Mouse (Mus musculus) mesoderm, embryonic 11.5 days (tissue): ENCODE measurements around the gene Casz1.
A peak's percentile ranks its signal among the peaks of the same experiment; 100 is the strongest.

Source experiments
- DNase-seq: peaks from one replicate; pipeline ENCODE4 v3.0.0-alpha.2; 2012; ENCODE audit warnings: low read depth, low spot score

The Casz1 gene

DNA sequence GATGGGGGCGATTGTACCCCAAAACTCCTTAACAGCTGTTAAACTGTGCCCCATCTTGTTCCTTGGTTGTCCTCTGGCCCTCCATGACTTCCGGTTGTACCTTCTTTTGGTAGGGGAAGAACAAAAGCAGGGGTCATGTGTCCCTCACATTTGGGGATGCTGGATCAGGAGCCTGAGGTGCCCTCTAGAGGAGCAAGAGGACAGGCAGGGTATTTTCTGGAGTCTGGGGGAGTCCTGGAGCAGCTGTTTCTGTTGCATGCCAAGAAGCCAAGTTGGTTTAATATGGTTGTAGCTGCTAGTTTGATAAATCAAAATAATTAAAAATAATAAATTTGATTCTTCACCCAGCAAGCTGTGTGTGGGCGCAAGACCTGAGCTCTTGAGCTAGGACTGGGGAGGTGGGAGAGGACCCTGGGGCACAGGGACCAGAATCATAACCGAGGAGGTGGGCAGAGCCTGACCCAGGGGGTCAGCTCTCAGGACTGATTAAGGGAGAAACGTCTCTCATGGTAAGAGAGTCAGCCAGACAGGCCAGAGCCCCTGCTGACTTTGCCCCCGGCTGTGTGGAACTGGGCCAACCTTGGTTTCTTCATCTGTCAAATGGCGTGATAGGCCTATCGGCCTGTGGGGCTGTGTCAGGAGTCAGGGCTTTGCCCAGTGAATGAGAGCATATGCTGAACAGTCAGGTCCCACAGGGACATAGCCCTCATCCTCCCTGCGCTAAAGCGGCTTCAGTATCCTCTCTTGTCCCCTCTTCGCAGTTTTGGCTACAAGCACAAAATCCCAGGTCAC, 74.2 kb downstream of the Casz1 start:
- DNase-seq: no peak

- DNase-seq: no peak
Observed at GRCm38 (mm10) chr4:148878984-148879610, 74.9 kb downstream of the Casz1 start.

DNA sequence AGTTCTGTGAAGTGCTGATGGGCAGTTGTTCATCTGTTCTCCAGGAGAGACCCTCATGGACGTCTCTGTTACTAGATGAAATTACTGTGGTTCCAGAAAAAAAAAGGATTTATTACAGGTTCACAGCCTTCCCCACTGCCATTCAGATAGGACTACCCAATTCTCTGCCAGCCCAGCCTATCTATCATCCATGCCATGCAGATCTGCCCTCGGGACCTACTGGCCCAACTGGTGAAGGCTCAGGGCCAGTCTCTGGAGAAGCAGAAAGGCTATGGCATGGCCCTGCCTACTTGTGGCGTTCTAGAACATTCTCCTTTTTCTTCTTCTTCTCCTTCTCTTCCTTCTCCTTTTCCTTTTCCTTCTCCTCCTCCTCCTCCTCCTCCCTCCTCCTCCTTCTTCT, 75.4 kb downstream of the Casz1 start:
- no peak for DNase-seq

DNA sequence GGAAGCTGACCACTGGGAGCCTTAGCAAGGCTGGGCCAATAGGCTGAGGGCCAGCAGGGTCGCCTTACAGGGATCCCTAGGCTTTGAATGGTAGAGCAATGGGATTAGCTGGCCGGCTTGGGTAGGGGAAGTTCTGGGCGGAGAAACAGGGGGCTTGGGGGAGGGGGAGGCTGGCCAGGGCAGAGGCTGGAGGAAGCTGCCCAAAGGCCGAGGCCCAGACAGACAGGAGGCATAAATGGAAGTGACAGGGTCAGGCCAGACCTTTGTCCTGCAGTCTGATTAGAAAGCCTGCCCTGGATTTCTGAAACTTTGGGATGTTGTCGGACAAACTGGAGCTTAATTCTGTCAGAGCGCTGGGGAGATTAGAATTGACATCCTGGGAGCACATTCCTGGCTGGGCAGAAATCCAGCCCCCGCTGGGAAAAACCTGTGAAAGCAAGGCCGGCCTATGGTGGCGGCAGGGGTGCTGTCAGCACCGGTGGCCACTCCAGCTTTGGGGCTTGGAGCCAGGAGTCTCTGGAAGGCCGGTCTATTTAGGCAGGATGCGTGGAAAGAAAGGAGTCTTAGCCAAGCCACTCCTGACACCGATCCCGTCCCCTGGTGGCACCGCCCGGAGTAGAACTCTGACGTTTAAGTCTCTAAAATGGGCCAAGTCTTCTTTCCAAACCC, 76.9 kb downstream of the Casz1 start:
- no peak for DNase-seq

DNA sequence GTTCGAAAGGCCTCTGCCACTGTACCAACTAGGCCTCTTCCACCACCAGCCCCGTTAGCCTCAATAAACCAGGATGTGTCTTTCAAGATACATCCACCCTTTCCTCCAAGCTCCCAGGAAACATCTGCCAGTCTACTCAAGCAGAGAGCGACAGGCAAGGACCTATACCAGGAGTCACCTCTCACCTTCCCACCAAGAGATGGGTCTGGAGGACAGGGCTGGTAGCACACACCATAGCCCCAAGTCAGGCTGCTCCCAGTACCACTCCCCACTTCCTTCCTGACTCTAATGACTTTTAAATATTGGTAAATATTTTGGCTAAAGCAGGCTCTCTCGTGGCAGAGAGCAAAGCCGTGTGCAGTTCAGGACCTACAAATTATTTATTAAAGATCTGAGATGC, 77.6 kb downstream of the Casz1 start:
- no peak for DNase-seq

DNA sequence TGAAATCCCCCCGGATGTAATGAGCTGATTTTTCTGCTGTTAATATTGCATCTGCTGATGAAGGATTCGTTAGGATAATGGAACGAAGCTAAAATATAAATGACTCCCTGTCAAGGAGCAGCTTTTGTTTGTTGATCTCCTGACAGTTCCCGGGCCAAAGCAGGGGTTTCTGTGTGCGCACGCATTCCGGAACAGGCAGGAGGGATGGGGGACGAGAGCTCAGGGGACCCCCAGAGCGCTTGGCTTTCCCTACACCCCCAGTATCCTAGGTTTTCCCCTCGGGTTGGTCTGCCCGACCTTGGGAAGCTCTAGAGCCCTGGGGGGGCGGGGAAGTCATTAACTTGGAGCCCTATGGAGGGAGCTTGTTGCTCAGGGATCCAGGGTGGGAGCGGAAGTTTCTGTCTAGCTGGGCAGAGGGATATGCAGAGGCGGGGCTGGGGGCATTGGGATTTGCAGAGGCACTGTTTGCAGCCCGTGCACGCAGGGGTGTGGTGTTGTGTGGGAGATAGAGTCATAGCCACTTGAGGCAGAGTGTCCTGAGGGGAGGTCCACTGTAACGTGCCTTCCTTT, 78.2 kb downstream of the Casz1 start:
- DNase-seq: no peak

DNA sequence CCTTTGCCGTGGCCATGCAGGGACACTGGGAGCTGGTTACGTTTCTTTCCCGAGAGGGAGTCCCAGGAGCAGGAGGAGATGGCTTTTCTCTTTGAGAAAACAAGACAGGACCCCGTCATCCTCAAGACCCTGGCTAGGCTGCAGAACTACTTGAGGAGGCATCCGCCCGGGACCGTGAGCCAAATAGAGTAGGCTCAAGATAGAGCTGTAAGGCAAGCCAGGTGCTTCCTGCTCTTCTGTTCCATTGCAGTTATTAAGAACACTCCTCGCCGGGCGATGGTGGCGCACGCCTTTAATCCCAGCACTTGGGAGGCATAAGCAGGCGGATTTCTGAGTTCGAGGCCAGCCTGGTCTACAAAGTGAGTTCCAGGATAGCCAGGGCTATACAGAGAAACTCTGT, 80.4 kb downstream of the Casz1 start:
- no peak for DNase-seq

DNA sequence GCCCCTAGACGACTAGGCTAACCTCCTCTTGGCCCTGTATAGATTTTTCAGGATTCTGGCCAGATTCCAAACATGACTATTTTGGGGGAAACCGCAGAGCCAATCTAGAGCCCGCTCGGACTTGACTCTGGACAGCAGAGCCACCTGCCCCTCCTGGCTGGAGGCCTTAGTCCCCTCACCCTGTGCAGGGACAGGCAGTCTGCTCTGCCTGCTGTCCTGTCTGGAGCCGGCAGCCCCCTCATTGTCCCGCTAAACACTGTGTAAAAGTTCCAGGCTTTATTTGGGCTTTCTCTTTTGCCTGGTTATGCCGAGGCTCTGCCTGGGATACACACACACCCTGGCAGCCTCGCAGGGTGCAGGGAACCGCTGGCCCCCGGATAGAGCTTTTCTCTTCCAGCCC, 81.2 kb downstream of the Casz1 start:
- no peak for DNase-seq

GRCm38 (mm10) chr4:148885921-148886540, 81.8 kb downstream of the Casz1 start:
- peak; percentile 64 for DNase-seq

GRCm38 (mm10) chr4:148888229-148888628, 84.0 kb downstream of the Casz1 start:
- no peak for DNase-seq

DNA sequence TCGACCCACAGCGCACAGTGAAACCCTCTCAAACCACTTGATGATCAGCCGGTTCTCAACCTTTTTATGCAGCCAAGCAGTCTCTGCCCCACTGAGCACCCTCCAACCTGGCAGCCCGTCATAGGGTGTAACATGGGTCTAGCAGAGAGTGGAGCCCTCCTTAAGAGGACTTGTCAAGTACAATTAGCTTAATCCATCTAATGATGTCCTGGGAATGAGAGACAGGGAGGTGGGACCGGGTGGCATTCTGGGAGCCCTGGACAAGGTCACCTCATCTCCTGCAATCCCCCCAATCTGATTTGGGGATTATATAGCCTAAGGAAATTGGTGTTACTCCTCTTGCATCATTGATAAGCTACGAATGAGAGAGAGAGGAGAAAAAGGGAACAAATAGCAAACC, 84.8 kb downstream of the Casz1 start:
- DNase-seq: no peak

DNA sequence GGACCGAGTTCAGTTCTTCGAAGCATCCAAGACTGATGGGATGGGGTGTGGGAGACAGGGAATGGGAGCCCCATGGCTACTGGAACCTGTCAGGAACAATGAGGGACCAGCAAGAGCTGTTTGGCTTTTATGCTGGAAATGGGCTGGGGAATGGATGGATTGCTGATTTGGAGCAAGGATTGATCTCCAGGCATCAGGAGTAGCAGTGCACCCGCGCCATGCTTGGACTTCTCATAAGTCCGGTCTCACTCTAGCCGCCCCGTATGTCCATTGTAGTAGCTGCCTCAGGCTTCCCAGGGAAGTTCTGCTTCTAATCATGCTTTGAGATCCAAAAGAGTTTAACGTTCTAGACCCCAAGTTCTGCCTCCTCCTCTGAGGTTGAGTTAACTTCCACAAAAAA, 86.2 kb downstream of the Casz1 start:
- DNase-seq: no peak

- peak; percentile 84 for DNase-seq
Observed at GRCm38 (mm10) chr4:148890892-148891838, 86.9 kb downstream of the Casz1 start.

GRCm38 (mm10) chr4:148896125-148896524, 91.9 kb downstream of the Casz1 start:
- DNase-seq: no peak

- no peak for DNase-seq
Observed at GRCm38 (mm10) chr4:148899927-148900294, 95.7 kb downstream of the Casz1 start.

DNA sequence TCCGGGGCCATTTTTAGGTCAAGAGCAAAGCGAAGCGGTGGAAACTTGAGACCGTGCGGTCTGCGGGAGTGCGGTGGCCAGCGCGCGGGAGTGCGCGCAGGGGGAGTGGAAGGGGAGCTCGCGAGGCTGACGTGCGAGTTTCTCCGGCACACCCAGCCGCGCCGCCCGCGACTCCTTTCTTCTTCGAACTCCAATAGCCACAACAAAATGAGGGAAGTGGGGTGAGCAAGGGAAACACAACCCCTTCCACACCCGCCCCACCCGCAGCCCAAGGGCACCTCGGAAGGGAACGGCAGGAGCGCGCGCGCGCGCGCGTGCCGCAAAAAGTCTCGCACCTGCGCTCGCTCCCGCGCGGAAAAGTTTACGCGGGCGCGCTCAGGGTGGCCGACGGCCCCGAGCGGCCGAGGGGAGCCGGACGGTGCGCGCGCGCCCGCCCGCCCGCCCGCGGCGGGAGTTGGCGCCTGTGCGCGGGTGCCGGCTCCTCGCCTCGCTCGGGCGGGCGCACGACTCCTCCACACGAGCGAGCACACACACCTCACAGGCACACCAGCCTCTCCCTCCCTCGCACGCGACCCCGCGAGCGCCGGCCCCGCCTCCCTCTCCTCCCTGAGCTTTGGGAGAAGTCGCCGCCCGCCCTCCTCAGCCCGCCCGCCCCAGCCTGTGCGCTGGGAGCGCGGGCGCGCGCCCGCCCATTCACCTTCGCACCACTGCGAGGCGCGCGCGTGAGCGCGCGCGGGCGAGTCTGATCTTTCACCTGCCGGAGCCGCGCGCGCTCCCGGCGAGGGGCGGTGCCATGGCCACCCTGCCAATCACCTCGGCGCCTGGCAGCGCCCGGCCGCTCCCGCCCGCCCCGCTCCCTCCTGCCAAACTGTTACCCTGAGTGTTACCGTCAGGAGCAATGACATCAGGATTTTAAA, 96.3 kb downstream of the Casz1 start:
- peak; percentile 89 for DNase-seq

- no peak for DNase-seq
Observed at GRCm38 (mm10) chr4:148901275-148902052, 97.2 kb downstream of the Casz1 start.

- peak; percentile 69 for DNase-seq
Observed at GRCm38 (mm10) chr4:148902919-148903727, 98.9 kb downstream of the Casz1 start.
